In the genomic region with DNA sequence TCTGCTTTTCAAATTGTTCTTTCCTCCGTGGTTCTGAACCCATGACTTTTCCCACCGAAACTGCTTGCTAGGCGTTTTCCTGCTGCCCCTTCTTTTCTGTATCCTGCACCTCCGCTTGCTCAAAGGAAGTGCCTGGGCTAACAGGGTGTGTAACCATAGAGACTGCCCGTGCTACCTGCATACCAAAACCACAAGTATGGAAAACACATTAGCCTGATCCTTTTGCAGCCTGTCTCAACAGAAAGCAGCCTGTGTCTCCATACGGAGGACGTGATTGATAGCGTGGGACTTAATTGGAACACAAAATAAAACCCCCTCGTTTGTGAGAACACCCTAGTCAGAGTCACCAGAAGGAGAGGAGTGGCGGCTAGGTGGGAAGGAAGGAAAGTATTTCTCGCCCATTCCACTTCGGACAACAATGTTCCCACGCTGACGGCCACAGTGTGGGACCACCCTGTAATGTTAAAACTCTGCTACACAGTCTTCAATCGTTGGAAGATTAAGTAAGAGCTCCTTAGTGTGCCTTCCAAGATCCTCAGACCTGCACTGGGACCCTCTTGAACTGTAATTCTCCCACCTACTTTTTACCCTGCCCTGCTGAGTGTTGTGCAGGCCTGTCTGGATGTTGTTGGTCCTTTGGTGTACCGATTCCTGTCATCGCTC, we compare ENCODE assay signal across 11 mouse cellular contexts. TPM values are rescaled to one million over a fixed set of nuclear protein-coding genes. Genes with fewer than 3 reads are reported as not detected.
DNase-seq lines count a peak whose midpoint lies in the region; ATAC-seq lines count a peak whose summit lies in the region.
"Had no signal": no experiment of that assay in that cellular context is flagged by ENCODE, and none has a peak within 500 bp of the region (broad histone marks: within the 10 kb centered on the region; RNA-seq: fewer than 3 reads in every experiment).

No protein-coding gene starts in this region.

- no peak for DNase-seq in midbrain, embryonic 10.5 days (ENCODE audit: low spot score)
- DNase-seq in midbrain, embryonic 11.5 days (ENCODE audit: low spot score, missing footprints) = no peak
- DNase-seq in hindbrain, embryonic 11.5 days (ENCODE audit: low spot score) = peak; percentile 47
- no peak for DNase-seq in adrenal gland, postnatal 36 days
- DNase-seq in frontal cortex, postnatal 10 days (ENCODE audit: low spot score in 2 of 2) = no peak
- no peak for DNase-seq in Muller cell, postnatal 12 days (ENCODE audit: inconsistent ontology term)
- DNase-seq: cerebellum, adult 18-20 months; lung, embryonic 14.5 days; thymus, adult 2 months had no signal

- no peaks in the 10 kb centered on the region for H3K27me3 ChIP-seq in midbrain, embryonic 10.5 days (ENCODE audit: low read depth, poor library complexity, severe bottlenecking)
- no peaks in the 10 kb centered on the region for H3K27me3 ChIP-seq in midbrain, embryonic 11.5 days (ENCODE audit: control insufficient read depth, insufficient read depth, low read length)
- no peaks in the 10 kb centered on the region for H3K27me3 ChIP-seq in hindbrain, embryonic 11.5 days (ENCODE audit: control insufficient read depth, insufficient read depth, low read length)
- no peaks in the 10 kb centered on the region for H3K27me3 ChIP-seq in midbrain, embryonic 12.5 days

- peaks cover 10% of the 10 kb centered on the region for H3K4me1 ChIP-seq in midbrain, embryonic 10.5 days
- no peaks in the 10 kb centered on the region for H3K4me1 ChIP-seq in midbrain, embryonic 11.5 days (ENCODE audit: control insufficient read depth, insufficient read depth, low read length)
- peaks cover 3% of the 10 kb centered on the region; the same call in 1 of the 2 replicates for H3K4me1 ChIP-seq in hindbrain, embryonic 11.5 days (replicated peaks; ENCODE audit: control insufficient read depth, insufficient read depth, low read length)
- H3K4me1 ChIP-seq in midbrain, embryonic 12.5 days = peaks cover 13% of the 10 kb centered on the region

- H3K9me3 ChIP-seq in midbrain, embryonic 10.5 days (replicated peaks) = no peaks in the 10 kb centered on the region
- no peaks in the 10 kb centered on the region for H3K9me3 ChIP-seq in midbrain, embryonic 11.5 days (ENCODE audit: control insufficient read depth, low read length)
- H3K9me3 ChIP-seq in hindbrain, embryonic 11.5 days (ENCODE audit: control insufficient read depth, low read length) = no peaks in the 10 kb centered on the region
- no peaks in the 10 kb centered on the region for H3K9me3 ChIP-seq in midbrain, embryonic 12.5 days

- no peak overlapping the region for H3K9ac ChIP-seq in midbrain, embryonic 11.5 days (ENCODE audit: low read length)
- H3K9ac ChIP-seq in hindbrain, embryonic 11.5 days (ENCODE audit: low read depth, low read length) = 0 out of 2 replicates have a peak overlapping the region, but pooled peaks have one; percentile 20
- no peak overlapping the region for H3K9ac ChIP-seq in midbrain, embryonic 12.5 days (replicated peaks)
- H3K9ac ChIP-seq: lung, embryonic 14.5 days had no signal

- no peak overlapping the region for H3K4me3 ChIP-seq in midbrain, embryonic 10.5 days
- no peak overlapping the region for H3K4me3 ChIP-seq in midbrain, embryonic 11.5 days (ENCODE audit: low read depth, low read length)
- no peak overlapping the region for H3K4me3 ChIP-seq in hindbrain, embryonic 11.5 days (ENCODE audit: low read depth, low read length)
- H3K4me3 ChIP-seq in midbrain, embryonic 12.5 days = no peak overlapping the region

- no peak overlapping the region for H3K4me2 ChIP-seq in midbrain, embryonic 11.5 days
- H3K4me2 ChIP-seq in hindbrain, embryonic 11.5 days (replicated peaks; ENCODE audit: low read depth, low read length) = no peak overlapping the region
- H3K4me2 ChIP-seq in midbrain, embryonic 12.5 days (replicated peaks) = no peak overlapping the region
- H3K4me2 ChIP-seq: lung, embryonic 14.5 days had no signal

- H3K27ac ChIP-seq in midbrain, embryonic 10.5 days (replicated peaks) = 0 out of 2 replicates have a peak overlapping the region, but pooled peaks have one; percentile 33
- H3K27ac ChIP-seq in midbrain, embryonic 11.5 days (ENCODE audit: low read depth, low read length) = no peak overlapping the region
- H3K27ac ChIP-seq in hindbrain, embryonic 11.5 days (ENCODE audit: low read depth, low read length) = peak overlapping the region; percentile 78
- no peak overlapping the region for H3K27ac ChIP-seq in midbrain, embryonic 12.5 days (replicated peaks)

- H3K36me3 ChIP-seq in midbrain, embryonic 10.5 days = no peaks in the 10 kb centered on the region
- no peaks in the 10 kb centered on the region for H3K36me3 ChIP-seq in midbrain, embryonic 11.5 days (ENCODE audit: control insufficient read depth, insufficient read depth, low read length)
- H3K36me3 ChIP-seq in hindbrain, embryonic 11.5 days (ENCODE audit: control insufficient read depth, insufficient read depth, low read length) = no peaks in the 10 kb centered on the region
- H3K36me3 ChIP-seq in midbrain, embryonic 12.5 days = no peaks in the 10 kb centered on the region

- WGBS in midbrain, embryonic 10.5 days = 68% methylated on average over 17 of the region's 17 CpGs
- WGBS in midbrain, embryonic 11.5 days = 66% methylated on average over 17 of the region's 17 CpGs
- WGBS in hindbrain, embryonic 11.5 days = 38% methylated on average over 17 of the region's 17 CpGs
- 48% methylated on average over 17 of the region's 17 CpGs for WGBS in midbrain, embryonic 12.5 days

- ATAC-seq in midbrain, embryonic 11.5 days (ENCODE audit: low FRiP score) = no peak
- ATAC-seq in hindbrain, embryonic 11.5 days (ENCODE audit: low FRiP score) = peak; percentile 75
- peak; percentile 44 for ATAC-seq in midbrain, embryonic 12.5 days (ENCODE audit: low FRiP score, low read depth)

RNA-seq across cellular contexts. Expression of a gene that starts 15.6 kb away (rescaled TPM):
- 19.8 and 31.0 TPM in 2 replicates for polyA plus RNA-seq in midbrain, embryonic 10.5 days (2016; fragmentation: Nextera tagmentation; extraction: Ambion mirVana)
- 34.0 and 36.5 TPM in 2 replicates for polyA plus RNA-seq in midbrain, embryonic 11.5 days (2014; fragmentation: Nextera tagmentation; extraction: Ambion mirVana)
- polyA plus RNA-seq in hindbrain, embryonic 11.5 days (2014; fragmentation: Nextera tagmentation; extraction: Ambion mirVana) = 118 and 131 TPM in 2 replicates
- 64.7 and 68.0 TPM in 2 replicates for polyA plus RNA-seq in midbrain, embryonic 12.5 days (2016; fragmentation: Nextera tagmentation; extraction: Ambion mirVana)
- total RNA-seq in adrenal gland, postnatal 36 days (2021) = 1 to 10 TPM; 1.7 to 3.0 TPM
- total RNA-seq: granulocyte monocyte progenitor cell, adult 5-6 weeks had no signal

Comparison
In these comparisons a context has a peak if more than half of its experiments do, and no peak if none do; other contexts are left out.
1. H3K27ac ChIP-seq: peak in midbrain, embryonic 10.5 days (single experiment) and hindbrain, embryonic 11.5 days (single experiment); none in midbrain, embryonic 11.5 days (single experiment) and midbrain, embryonic 12.5 days (single experiment).